In the genomic region with DNA sequence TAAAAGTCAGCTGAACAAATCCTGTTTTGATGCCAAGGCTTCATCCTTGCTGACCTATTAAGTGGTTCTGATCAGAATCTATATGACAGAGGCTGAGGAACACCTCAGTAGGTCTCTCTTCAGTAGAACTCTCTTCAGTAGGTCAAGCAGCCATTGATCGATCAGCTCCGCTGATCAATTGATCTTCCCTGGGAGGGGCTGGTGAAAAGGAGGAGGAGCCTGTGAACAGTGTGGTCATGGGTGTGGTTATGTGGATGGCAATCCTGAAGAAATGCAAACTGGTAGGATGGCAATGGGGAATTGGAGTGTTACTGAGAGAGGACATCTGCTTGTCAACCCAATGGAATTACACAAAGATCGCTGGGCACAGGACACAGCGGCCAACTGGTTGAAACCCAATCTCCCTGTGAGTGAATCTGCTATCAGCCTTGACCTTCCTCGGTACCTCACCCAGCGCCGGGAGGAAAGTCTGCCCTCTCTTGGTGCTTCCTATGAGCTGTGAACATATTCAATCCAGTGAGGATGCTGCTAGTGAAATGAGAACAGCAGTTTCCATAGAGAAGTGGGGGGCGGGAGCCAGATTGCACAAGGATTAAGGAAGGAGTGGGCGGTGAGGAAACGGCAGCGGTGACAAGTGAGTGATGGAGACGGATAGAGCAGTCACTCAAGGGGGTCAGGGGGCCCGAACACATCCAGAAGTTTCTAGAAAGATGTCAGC, we compare ENCODE assay signal across 10 mouse cellular contexts.
DNase-seq lines count a peak whose midpoint lies in the region; ATAC-seq and TF ChIP-seq lines count a peak whose summit lies in the region.
"Had no signal": no experiment of that assay in that cellular context is flagged by ENCODE, and none has a peak within 500 bp of the region (broad histone marks: within the 10 kb centered on the region; RNA-seq: fewer than 3 reads in every experiment).

No protein-coding gene starts in this region.

- H3K4me1 ChIP-seq in stomach, postnatal 0 days (replicated peaks; ENCODE audit: control insufficient read depth, insufficient read depth): no peaks in the 10 kb centered on the region

- TF ChIP-seq CTCF in stomach, postnatal 0 days (IDR thresholded peaks at IDR 0.05; ENCODE audit: low read depth): peak; percentile 19; the same call in 1 of the 2 replicates

- no peaks in the 10 kb centered on the region for H3K27me3 ChIP-seq in stomach, postnatal 0 days (ENCODE audit: control insufficient read depth, insufficient read depth, low read length)
- H3K27me3 ChIP-seq: midbrain, embryonic 15.5 days had no signal

- ATAC-seq in stomach, postnatal 0 days (ENCODE audit: low FRiP score, low TSS enrichment): no peak
- ATAC-seq: midbrain, embryonic 15.5 days had no signal

- TF ChIP-seq EP300 in stomach, postnatal 0 days (optimal IDR thresholded peaks at IDR 0.05): no peak

- H3K9ac ChIP-seq in stomach, postnatal 0 days (ENCODE audit: low read length): no peak overlapping the region
- H3K9ac ChIP-seq: midbrain, embryonic 15.5 days had no signal

- no peak overlapping the region for H3K27ac ChIP-seq in stomach, postnatal 0 days (replicated peaks)
- H3K27ac ChIP-seq: midbrain, embryonic 15.5 days had no signal

- H3K4me3 ChIP-seq in stomach, postnatal 0 days (ENCODE audit: low read depth, low read length): no peak overlapping the region
- H3K4me3 ChIP-seq: midbrain, embryonic 15.5 days had no signal

- 50% methylated on average over 13 of the region's 13 CpGs for WGBS in stomach, postnatal 0 days

- peak; percentile 34 to 38 for DNase-seq in cerebellum, postnatal 10 days
- no peak for DNase-seq in cerebellum, postnatal 4 days (ENCODE audit: low spot score in 2 of 2)
- peak; percentile 43 for DNase-seq in retina, postnatal 1 day
- no peak for DNase-seq in retina, embryonic 14.5 days (ENCODE audit: low spot score)
- peak; percentile 25 to 46 for DNase-seq in layer of hippocampus, postnatal 14 days (ENCODE audit: low spot score in 2 of 2)
- DNase-seq in stomach, postnatal 0 days (ENCODE audit: low spot score): no peak
- DNase-seq in gastrocnemius, adult 18-20 months (ENCODE audit: low spot score): no peak
- no peak for DNase-seq in kidney, adult 18-20 months
- DNase-seq: cerebellum, adult 9-11 months had no signal

- H3K4me2 ChIP-seq in stomach, postnatal 0 days (replicated peaks; ENCODE audit: low read depth): no peak overlapping the region
- H3K4me2 ChIP-seq: midbrain, embryonic 15.5 days had no signal

- H3K36me3 ChIP-seq in stomach, postnatal 0 days (ENCODE audit: control insufficient read depth, insufficient read depth, low read length): no peaks in the 10 kb centered on the region
- H3K36me3 ChIP-seq: midbrain, embryonic 15.5 days had no signal

- H3K9me3 ChIP-seq in stomach, postnatal 0 days (ENCODE audit: control insufficient read depth, low read length): no peaks in the 10 kb centered on the region
- H3K9me3 ChIP-seq: midbrain, embryonic 15.5 days had no signal

Comparison
In these comparisons a context has a peak if more than half of its experiments do, and no peak if none do; other contexts are left out.
1. DNase-seq: peak in cerebellum, postnatal 10 days (2 of 2), retina, postnatal 1 day (single experiment) and layer of hippocampus, postnatal 14 days (2 of 2); none in cerebellum, postnatal 4 days (0 of 2), retina, embryonic 14.5 days (single experiment), stomach, postnatal 0 days (single experiment), gastrocnemius, adult 18-20 months (single experiment) and kidney, adult 18-20 months (single experiment).